Mouse (Mus musculus) liver (tissue): ENCODE results near the gene Cnga3.

Source experiments
- DNase-seq: peaks from one replicate; pipeline ENCODE4 v3.0.0-alpha.2; 2020; ENCODE audit warnings: mixed read lengths

The Cnga3 gene

DNA sequence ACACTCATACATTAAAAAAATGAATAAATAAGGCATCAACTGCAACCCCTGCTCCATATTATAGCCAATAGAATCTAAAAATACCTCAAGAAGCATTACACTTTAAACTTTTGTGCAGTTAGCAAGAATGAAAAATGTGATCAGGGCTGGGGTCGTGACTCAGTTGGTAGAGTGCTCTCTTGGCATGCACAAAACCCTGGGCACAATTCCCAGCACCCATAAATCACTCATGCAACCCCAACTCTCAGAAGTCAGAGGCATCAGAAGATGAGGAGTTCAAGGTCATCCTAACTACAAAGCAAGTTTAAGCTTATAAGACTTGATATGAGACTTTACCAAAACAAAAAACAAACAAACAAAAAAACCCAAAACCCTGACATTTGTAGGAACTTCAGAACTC, 73.5 kb downstream of the Cnga3 start:
- no peak for DNase-seq

DNA sequence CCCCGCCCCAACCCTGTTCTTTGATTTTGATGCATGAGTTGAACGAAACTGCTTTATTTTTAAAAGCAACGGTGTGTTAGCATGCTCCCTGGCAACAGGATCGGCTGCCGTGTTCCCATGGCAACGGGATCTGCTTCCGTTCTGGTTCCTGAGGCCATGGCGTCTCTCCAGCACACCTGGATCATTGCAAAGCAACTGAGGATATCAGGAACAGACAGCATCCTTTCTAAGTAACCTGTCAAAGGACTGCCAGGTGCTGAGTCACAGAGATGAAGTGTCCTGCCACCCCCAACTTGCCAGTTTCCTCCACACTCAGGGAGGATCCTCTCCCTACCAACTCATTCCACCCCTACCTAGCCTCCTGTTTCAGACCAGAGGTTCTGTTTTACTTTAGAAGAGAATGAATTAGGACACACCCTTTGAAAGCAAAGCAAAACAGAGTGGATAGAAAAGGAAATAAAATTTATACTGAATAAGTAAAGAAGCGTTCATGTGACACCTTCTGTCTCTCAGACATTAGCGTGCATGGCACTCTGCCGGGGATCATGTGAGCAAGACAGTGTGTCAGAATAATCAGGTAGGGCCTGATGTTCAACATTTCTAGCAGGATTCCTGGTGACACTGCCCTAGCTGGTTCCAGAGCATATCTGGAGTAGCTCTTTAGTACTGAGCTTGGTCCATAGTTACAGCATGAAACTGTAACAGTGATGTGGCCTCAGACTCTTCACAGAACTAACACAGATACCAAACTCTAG, 74.1 kb downstream of the Cnga3 start:
- DNase-seq: no peak

DNA sequence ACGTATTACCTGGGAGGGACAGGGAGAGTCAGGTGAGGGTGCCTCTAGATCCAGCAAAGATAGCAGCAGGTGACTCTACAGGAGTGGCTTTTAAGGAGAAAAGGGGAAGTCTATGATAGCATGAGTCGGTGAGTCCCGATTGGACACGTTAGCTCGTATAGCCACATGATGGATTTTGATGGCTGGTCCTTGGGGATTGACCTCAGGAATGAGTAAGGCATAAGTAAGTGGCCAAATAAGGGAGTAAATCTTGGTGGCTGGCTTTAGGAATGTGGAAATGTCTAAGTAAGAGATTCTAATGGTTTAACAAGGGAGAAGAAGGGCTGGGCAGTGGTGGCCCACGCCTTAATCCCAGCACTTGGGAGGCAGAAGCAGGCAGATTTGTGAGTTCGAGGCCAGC, 74.7 kb downstream of the Cnga3 start:
- DNase-seq: no peak

GRCm38 (mm10) chr1:37296414-37296813, 82.2 kb downstream of the Cnga3 start:
- no peak for DNase-seq

GRCm38 (mm10) chr1:37298904-37299303, 84.7 kb downstream of the Cnga3 start:
- DNase-seq: no peak

GRCm38 (mm10) chr1:37299540-37300491, 85.6 kb downstream of the Cnga3 start, which contains the start of gene Inpp4a:
Gene Inpp4a, plus strand, starts transcription at chr1:37299865.
- DNase-seq: peak; percentile 97

DNA sequence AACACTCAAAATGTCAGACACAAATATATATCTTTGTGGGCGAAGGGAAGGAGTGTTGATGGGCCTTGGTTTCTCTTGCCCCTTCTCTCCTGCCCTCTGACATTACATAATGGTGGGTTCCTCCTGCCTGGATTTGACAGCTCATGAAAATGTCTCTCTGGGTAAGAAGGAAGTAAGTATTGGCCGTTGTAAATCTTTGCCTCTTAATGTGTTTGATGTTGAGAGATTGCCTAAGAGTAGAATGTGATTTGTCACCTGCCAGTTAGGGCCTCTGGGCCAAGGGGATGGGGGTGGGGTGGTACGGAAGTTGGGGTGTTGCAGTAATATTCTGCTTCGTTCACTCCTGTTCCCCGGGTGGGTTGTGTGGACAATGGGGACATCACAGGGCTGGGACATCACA, 86.4 kb downstream of the Cnga3 start:
- no peak for DNase-seq

DNA sequence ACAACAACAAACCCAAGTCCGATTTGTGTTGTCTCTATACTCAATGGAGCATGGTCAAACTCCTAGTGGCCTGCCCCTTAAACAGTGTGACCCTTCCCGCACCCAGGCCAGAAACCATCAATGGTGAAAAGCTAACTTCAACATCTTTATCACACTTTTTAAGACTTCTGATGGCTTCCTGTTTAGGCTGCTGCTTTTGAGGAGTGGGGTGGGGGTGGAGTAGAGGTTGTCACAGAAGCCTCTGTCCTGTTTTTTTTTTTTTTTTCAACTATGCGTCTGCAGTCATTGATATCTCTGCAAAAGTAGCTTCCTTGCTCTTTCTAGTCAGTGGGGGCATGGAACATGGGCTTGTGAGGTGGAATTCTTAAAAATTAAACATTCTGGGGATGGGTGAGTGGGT, 88.6 kb downstream of the Cnga3 start:
- DNase-seq: no peak

- no peak for DNase-seq
Measured at GRCm38 (mm10) chr1:37305691-37306287, 91.6 kb downstream of the Cnga3 start.

DNA sequence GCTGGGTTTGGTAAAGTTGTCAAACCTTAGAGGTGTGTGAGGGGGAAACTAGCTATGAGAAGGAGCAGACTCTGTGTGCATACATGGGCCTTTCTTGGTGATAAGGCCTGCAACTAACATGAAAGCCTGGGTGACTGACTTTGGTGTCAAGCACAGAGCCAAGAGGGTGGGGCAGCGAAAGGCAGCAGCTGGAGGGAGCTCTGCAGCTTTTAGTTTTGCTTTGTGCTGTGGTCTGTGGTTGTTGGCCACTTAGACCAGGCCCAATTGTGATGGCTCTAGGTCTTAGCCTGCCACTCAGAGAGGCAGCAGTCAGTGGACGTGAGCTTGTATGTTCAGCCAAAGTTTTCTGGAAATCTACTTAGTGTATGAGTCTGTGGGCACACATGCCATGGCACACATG, 93.4 kb downstream of the Cnga3 start:
- DNase-seq: no peak

DNA sequence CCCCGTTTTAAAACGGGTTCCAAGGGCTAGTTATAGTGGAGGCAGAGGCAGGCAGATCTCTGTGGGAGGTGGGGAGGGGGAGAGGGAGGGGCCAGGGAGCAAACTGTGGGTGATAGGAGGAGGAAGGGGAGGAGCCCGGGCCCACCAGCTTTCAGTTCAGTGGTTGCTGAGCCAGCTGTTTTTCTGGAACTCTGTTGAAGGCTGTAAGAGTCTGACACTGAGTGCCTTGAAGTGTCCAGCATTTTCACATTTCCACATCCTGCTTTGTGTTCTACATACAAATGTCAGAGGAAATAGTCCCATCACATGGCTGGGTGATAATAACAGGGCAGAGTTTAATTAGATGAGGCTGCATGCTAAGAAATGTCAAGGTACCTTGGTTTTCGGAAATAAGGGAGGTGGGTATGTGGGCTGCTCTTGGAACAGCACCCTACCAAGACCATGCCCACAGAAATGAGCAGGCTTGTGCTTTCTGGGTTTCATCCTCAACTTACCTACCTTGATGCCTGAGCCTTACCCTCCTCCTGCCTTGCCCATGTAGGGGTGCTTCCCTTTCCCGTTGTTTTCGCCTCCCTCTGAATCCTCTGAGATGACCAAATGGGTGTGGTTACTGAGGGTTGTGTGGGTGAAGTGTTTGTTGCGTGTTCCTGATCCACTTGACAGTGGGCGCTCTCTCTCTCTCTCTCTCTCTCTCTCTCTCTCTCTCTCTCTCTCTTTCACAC, 93.9 kb downstream of the Cnga3 start:
- DNase-seq: no peak

DNA sequence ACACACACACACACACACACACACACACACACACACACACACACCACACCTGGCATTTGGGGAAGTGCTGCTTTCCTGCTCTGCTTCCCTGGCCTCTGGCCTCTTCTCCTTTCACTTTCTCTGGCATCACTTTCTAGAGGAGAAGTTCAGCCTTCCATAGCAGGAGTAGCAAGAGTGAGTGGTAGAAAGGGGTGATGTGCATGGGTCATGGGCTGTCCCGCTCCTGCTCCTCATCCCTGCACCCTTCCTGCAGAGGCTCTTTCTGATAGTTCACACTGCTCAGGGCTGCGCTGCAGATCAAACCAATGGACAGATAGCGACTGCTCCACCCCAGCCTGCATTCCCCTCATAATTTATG, 94.5 kb downstream of the Cnga3 start:
- DNase-seq: no peak

- DNase-seq: no peak
Measured at GRCm38 (mm10) chr1:37309939-37310515, 95.8 kb downstream of the Cnga3 start.
